Mouse (Mus musculus) brain, embryonic 18.5 days (tissue): ENCODE data around the gene Slc16a5.
A peak's percentile ranks its signal among the peaks of the same experiment; 100 is the strongest.
"Not testable (repeated sequence)": the region's sequence is repeated elsewhere in the genome, so short reads cannot be mapped to it uniquely, and the experiment has no call there.

Experiments
- DNase-seq: peaks from one replicate; pipeline ENCODE4 v3.0.0-alpha.2; 2012; ENCODE audit warnings: low read depth, low spot score

The Slc16a5 gene

GRCm38 (mm10) chr11:115478296-115478938, 16.1 kb downstream of the Slc16a5 start:
- DNase-seq: no peak

DNA sequence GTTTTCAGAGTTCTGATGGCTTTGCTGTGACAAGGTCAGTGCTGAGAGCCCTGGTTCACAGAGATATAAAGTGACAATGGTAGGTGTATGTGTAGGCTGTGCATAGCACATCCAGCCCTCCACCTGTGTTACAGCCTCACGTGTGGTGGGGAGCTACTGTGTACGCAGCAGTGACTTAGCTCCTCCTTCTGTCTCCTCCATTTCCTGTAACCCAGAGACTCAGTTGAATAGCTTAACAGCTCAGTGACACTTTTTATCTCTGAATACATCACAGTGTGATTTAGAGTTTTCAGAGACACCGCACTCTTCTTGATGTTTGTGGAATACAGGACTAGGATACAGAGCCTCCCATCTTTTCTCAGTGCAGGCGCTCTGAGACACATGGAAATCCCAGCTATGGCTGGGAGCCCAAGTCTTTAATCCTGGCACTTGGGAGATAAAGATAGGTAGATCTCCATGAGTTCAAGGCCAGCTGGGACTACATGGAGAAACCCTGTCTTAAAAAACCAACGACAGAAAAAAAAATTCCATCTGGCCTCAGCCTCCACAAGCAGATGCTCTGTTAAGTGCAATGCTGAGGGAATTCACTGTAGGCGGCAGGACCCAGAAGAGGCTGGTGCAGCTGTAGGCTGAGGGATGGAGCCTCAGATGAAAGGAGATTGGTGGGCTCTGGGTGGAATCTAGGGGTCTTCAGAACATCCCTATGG, 19.4 kb downstream of the Slc16a5 start:
- DNase-seq: no peak

DNA sequence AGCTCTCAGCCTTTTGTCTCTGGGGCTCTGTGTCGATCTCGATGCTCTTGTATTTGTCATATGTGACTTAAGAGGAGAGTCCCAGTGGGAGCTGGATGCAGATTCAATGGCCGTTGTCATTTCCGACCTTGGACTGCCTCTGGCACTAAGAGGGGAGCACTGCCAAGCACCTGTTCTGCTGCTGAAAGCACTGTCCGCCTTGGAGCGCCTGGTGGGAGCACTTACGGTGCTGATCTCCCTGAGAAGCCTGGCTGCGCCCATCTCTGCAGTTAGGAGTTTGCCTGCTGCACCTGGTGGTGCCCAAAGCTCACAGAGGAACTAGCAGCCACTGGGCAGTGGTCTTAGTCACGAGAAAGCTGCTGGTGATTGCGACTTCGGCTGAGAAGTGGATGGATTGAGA, 21.0 kb downstream of the Slc16a5 start:
- DNase-seq: no peak

DNA sequence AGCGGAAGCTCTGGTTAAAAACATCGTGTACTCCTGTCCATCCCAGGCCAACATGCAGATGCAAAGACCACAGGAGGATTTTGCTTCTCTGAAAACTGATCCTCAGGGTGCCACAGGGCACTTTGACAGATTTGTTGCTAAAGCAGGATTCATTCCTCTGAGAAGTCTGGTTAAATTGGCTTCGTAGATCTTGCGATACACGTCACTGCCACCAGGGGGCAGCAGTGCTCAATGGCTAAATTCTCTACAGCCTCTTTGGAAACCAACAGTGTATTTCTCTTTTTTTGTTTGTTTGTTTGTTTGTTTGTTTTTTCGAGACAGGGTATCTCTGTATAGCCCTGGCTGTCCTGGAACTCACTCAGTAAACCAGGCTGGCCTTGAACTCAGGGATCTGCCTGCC, 21.5 kb downstream of the Slc16a5 start:
- DNase-seq: peak; percentile 28

DNA sequence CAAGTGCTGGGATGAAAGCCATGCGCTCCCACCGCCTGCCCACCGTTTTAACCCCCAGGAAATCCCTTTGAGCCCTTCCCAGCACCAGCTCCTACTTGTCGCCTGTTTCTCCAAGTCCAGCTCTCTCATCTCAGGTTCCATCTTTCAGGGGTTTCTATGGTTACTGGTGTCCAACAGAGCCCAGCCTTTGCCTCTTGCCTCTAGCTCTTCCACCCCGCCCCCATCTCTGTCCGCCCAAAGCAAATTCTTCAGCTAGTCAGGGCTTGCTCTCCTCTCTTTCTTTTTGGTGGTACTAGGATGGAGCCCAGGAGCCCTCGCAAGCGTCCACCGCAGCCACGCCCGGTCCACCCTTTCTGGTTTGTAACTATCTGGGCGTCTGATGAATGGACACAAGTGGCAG, 22.9 kb downstream of the Slc16a5 start:
- no peak for DNase-seq

DNA sequence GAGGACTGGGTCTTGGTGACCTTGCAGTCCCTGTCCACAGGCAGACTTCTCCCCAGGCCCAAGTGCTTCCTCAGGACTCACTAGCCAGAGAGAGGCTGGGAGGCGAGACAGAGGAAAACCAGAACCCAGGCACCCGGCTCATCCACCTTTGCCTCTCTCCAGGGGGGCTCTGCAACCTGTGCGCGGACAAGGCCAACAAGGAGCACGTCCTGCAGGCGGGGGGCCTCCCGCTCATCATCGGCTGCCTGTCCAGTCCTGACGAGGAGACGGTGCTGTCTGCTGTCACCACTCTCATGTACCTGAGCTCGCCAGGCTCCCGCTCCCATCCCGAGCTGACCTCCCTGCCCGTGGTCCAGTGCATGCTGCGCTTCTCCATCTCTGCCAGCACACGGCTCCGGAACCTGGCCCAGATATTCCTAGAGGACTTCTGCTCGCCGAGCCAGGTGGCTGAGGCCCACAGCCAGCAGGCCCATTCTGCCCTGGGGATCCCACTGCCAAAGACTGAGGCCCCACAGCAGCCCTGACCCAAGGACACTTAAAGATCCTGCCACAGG, 26.4 kb downstream of the Slc16a5 start:
- no peak for DNase-seq

- no peak for DNase-seq
These were observed 28.4 kb downstream of the Slc16a5 start for GRCm38 (mm10) chr11:115490441-115491355.

- DNase-seq: peak; percentile 64
These were observed 29.2 kb downstream of the Slc16a5 start, which contains the start of gene Nt5c for GRCm38 (mm10) chr11:115491356-115492083. Gene Nt5c, minus strand, starts transcription at chr11:115491862.

- no peak for DNase-seq
These were observed 30.1 kb downstream of the Slc16a5 start for GRCm38 (mm10) chr11:115492387-115492786.

- not testable (repeated sequence) for DNase-seq
These were observed 34.3 kb downstream of the Slc16a5 start for GRCm38 (mm10) chr11:115496559-115496958.

DNA sequence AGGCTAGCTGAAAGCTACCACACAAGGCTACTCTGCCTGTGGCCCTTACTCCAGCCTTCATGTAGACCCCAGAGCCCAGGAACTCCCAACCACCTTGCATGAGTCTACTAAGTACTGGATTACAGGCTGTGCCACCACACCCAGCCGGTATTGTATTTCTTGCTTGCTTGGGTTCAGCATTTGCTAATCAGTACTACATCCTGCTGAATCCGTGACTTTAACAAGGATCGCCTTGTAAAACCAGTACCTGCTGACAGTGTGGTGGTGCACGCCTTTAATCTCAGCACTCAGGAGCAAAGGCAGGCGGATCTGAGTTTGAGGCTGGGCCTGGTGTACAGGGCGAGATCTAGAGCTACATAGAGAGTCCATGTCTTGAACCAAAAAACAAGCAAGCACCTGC, 40.4 kb downstream of the Slc16a5 start:
- no peak for DNase-seq

GRCm38 (mm10) chr11:115506586-115506985, 44.3 kb downstream of the Slc16a5 start:
- no peak for DNase-seq

GRCm38 (mm10) chr11:115508061-115508460, 45.8 kb downstream of the Slc16a5 start:
- DNase-seq: no peak

DNA sequence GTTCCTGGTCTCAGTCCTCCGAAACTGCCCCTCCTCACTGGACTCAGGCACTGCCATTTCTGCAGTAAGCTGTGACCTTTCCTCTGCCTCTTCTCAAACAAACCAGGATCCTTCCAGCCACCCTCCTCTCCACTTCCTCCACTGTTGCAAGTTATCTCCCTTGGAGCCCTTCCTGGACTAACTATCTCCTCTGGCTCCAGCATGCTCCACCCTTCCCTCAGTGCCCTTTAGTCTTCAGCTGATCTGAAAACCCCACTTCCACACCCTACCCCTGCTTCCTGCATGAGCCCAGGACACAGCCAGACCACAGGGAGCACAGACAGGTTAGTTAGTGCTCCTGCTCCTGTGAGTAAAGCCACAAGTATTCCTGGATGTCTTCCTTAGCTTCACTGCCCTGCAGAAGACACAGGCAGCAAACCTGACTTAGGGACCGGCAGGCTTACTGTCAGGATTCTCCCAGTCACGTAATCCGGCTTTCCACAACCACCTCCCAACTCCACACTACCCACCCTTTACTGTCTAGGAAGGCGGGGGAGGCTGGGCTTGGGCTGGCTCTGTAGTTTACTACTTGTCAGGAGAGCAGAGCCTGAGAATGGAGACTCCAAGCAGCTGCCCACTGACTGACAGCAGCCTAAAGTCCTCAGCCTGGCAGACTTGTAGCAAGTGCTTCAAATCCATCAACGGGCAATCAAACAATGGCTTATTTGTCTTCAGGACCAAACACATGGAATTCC, 47.7 kb downstream of the Slc16a5 start:
- DNase-seq: no peak

- no peak for DNase-seq
These were observed 48.2 kb downstream of the Slc16a5 start for GRCm38 (mm10) chr11:115510507-115510888.

- DNase-seq: no peak
These were observed 48.8 kb downstream of the Slc16a5 start for GRCm38 (mm10) chr11:115511121-115511520.

DNA sequence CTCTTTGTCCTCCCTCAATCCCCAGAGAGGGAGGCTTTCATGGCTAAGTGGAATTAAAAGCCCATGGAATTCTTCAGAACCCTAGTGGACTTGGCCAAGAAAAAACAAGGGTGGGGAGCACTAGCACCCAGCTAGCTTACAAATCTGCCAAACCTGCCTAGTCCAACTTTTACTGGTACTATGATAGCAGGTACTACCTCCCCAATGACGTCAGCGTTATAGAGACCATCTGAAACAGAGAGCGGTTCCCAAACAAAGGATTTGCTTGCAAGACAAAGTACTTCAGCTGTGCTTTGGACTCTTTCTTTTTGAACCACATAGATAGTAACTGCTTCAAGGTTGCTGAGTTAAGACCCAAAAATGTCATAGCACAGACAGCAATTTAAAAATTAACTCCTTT, 49.7 kb downstream of the Slc16a5 start:
- DNase-seq: no peak

DNA sequence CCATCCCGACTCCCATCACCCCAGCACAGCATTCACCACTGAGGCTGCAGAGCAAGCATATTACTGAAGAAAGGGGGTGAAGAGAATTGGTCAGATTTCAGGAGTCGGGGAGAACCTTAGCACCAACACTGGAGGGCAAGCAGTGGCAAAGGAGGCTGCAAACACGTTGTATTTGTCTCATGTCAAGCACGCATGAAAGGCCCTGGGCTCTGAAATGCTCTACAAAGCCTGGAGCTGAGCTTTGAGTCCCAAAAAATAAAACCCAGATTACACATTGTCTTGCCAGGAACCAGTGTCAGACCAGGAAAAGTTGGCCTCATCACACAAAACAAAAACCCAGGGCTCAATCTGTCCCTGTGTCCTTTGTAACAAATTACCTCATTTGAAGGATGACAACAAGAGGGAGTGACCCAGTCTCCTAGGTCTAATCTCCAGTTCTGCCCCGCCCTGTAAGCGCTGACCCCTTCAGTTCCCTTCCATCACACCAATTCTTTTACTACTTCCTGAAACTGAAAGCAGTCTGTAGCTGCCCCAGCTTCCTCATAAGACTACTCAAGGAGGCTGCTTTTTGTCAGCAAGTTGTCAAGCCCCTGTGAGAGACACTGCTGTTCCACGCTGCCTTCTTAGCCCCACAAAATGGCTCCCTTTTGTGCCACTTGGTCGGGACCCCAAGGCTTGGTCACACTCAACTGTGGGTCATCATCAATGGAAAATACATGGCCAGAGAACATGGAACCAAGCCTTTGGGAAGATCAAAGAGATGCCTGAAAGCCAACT, 50.3 kb downstream of the Slc16a5 start:
- no peak for DNase-seq

- DNase-seq: no peak
These were observed 51.3 kb downstream of the Slc16a5 start for GRCm38 (mm10) chr11:115513271-115514237.
